Mouse (Mus musculus): ENCODE results near the gene Alox5. TPM values are rescaled to one million over a fixed set of nuclear protein-coding genes. Genes with fewer than 3 reads are reported as not detected.

The Alox5 gene
- total RNA-seq (2023) = 100 to 1,000 TPM; 259 to 311 TPM

GRCm38 (mm10) chr6:116460544-116461283, at the start of gene Alox5:
Alox5 (minus strand) TSS chr6:116461178.

GRCm38 (mm10) chr6:116506302-116507003, 45.5 kb upstream of the Alox5 start, which contains the start of gene Olfr212:
Olfr212 (plus strand) TSS chr6:116506516.

GRCm38 (mm10) chr6:116488791-116489190, 27.8 kb upstream of the Alox5 start, which contains the start of gene Olfr211:
Olfr211 (plus strand) TSS chr6:116489091.

Other genes starting within 250 kb of the Alox5 start
- 10 to 100 TPM; 27.1 to 31.4 TPM for gene Zfand4, start 197.0 kb downstream of the Alox5 start, total RNA-seq (2023)
- 10 to 100 TPM; 16.9 to 23.8 TPM for gene March8, start 123.2 kb downstream of the Alox5 start, total RNA-seq (2023)
- not detected for gene Olfr211, start 27.9 kb upstream of the Alox5 start, total RNA-seq (2023)
- under 1 TPM in 1 of 2 experiments, not detected in 1; 0.18 TPM for gene Olfr212, start 45.3 kb upstream of the Alox5 start, total RNA-seq (2023)
- not detected for gene Olfr213, start 77.3 kb upstream of the Alox5 start, total RNA-seq (2023)
- gene Gm5580, start 90.0 kb upstream of the Alox5 start, total RNA-seq (2023) = 1 to 10 TPM; 1.6 to 2.1 TPM
- gene Olfr214, start 93.1 kb upstream of the Alox5 start, total RNA-seq (2023) = not detected
- not detected for gene Olfr215, start 123.0 kb upstream of the Alox5 start, total RNA-seq (2023)
- gene Zfp422, start 167.8 kb upstream of the Alox5 start, total RNA-seq (2023) = 10 to 100 TPM; 13.6 to 14.9 TPM
- gene Depp1, start 189.4 kb upstream of the Alox5 start, total RNA-seq (2023) = under 1 TPM; 0.44 to 0.57 TPM
- 100 to 1,000 TPM in 1 of 2 experiments, 10 to 100 TPM in 1; 89.9 to 139 TPM for gene Rassf4, start 212.8 kb upstream of the Alox5 start, total RNA-seq (2023)

Data from neutrophil, adult 59 days (primary cell).